20 mouse cellular contexts compared by ENCODE assay signal in genomic region chr17:41264512-41265222, GRCm38 (mm10).
A peak's percentile ranks its signal among the peaks of the same experiment; 100 is the strongest.
DNase-seq lines count a peak whose midpoint lies in the region; ATAC-seq and TF ChIP-seq lines count a peak whose summit lies in the region.
"Had no signal": no experiment of that assay in that cellular context is flagged by ENCODE, and none has a peak within 500 bp of the region (broad histone marks: within the 10 kb centered on the region; RNA-seq: fewer than 3 reads in every experiment).

No protein-coding gene starts in this region.

- H3K36me3 ChIP-seq in midbrain, embryonic 13.5 days = no peaks in the 10 kb centered on the region
- H3K36me3 ChIP-seq in midbrain, postnatal 0 days (ENCODE audit: insufficient read depth, low read length) = no peaks in the 10 kb centered on the region
- H3K36me3 ChIP-seq in forebrain, postnatal 0 days (ENCODE audit: insufficient read depth) = no peaks in the 10 kb centered on the region
- no peaks in the 10 kb centered on the region for H3K36me3 ChIP-seq in heart, adult 2 months (ENCODE audit: control insufficient read depth, insufficient read depth, low read length)
- H3K36me3 ChIP-seq: embryonic facial prominence, embryonic 15.5 days; heart, embryonic 13.5 days had no signal

- no peaks in the 10 kb centered on the region for H3K27me3 ChIP-seq in midbrain, embryonic 13.5 days
- H3K27me3 ChIP-seq in midbrain, postnatal 0 days (ENCODE audit: insufficient read depth, low read length) = no peaks in the 10 kb centered on the region
- no peaks in the 10 kb centered on the region for H3K27me3 ChIP-seq in forebrain, postnatal 0 days (ENCODE audit: insufficient read depth, low read length)
- no peaks in the 10 kb centered on the region for H3K27me3 ChIP-seq in heart, adult 2 months (ENCODE audit: control insufficient read depth, insufficient read depth, low read length)
- H3K27me3 ChIP-seq: embryonic facial prominence, embryonic 15.5 days; heart, embryonic 13.5 days had no signal

- H3K79me2 ChIP-seq in heart, adult 2 months (replicated peaks; ENCODE audit: control insufficient read depth, insufficient read depth, low read length) = no peaks in the 10 kb centered on the region

- H3K9me3 ChIP-seq in midbrain, embryonic 13.5 days = no peaks in the 10 kb centered on the region
- no peaks in the 10 kb centered on the region for H3K9me3 ChIP-seq in midbrain, postnatal 0 days (ENCODE audit: low read length)
- no peaks in the 10 kb centered on the region for H3K9me3 ChIP-seq in forebrain, postnatal 0 days (ENCODE audit: low read length)
- H3K9me3 ChIP-seq: embryonic facial prominence, embryonic 15.5 days; heart, embryonic 13.5 days had no signal

- TF ChIP-seq POLR2A in heart, adult 2 months (IDR thresholded peaks at IDR 0.05; ENCODE audit: insufficient read depth, low read depth, low read length) = no peak

- H3K9ac ChIP-seq in midbrain, embryonic 13.5 days (replicated peaks) = no peak overlapping the region
- no peak overlapping the region for H3K9ac ChIP-seq in midbrain, postnatal 0 days (replicated peaks; ENCODE audit: low read length, poor library complexity, severe bottlenecking)
- H3K9ac ChIP-seq in forebrain, postnatal 0 days = no peak overlapping the region
- no peak overlapping the region for H3K9ac ChIP-seq in heart, adult 2 months (ENCODE audit: low read depth, low read length)
- H3K9ac ChIP-seq: embryonic facial prominence, embryonic 15.5 days; heart, embryonic 13.5 days had no signal

- TF ChIP-seq CTCF in midbrain, postnatal 0 days (IDR thresholded peaks at IDR 0.05) = no peak
- no peak for TF ChIP-seq CTCF in forebrain, postnatal 0 days (IDR thresholded peaks at IDR 0.05; ENCODE audit: low read depth)
- TF ChIP-seq CTCF in heart, adult 2 months (IDR thresholded peaks at IDR 0.05) = no peak

- no peak for DNase-seq in midbrain, postnatal 0 days (ENCODE audit: low spot score)
- DNase-seq in brain, adult 2 months (ENCODE audit: low read depth, low spot score) = peak; percentile 9
- peak; percentile 3 for DNase-seq in brain, embryonic 18.5 days (ENCODE audit: low read depth, low spot score)
- no peak for DNase-seq in forebrain, postnatal 0 days
- DNase-seq in heart, adult 2 months = no peak
- no peak for DNase-seq in embryo, embryonic 10.5 days (ENCODE audit: low spot score)
- DNase-seq: adrenal gland, adult 8-10 months; adrenal gland, postnatal 36 days; cerebellum, adult 2 months; cerebellum, postnatal 10 days; embryo, embryonic 11 days; gastrocnemius, adult 2 months; gastrocnemius, postnatal 25 days; heart, postnatal 36 days; kidney, adult 11 months had no signal

- 0 out of 2 replicates have a peak, but pooled peaks have one; percentile 20 for ATAC-seq in midbrain, embryonic 13.5 days
- ATAC-seq in midbrain, postnatal 0 days (ENCODE audit: low FRiP score) = no peak
- peak; percentile 76 for ATAC-seq in forebrain, postnatal 0 days
- ATAC-seq: hindbrain, postnatal 0 days had no signal

- no peak overlapping the region for H3K4me2 ChIP-seq in midbrain, embryonic 13.5 days (replicated peaks)
- H3K4me2 ChIP-seq in midbrain, postnatal 0 days (ENCODE audit: low read depth, low read length, poor library complexity, severe bottlenecking) = no peak overlapping the region
- no peak overlapping the region for H3K4me2 ChIP-seq in forebrain, postnatal 0 days (ENCODE audit: low read depth)
- H3K4me2 ChIP-seq: embryonic facial prominence, embryonic 15.5 days; heart, embryonic 13.5 days had no signal

- 63% methylated on average over 4 of the region's 4 CpGs for WGBS in midbrain, embryonic 13.5 days
- WGBS in midbrain, postnatal 0 days = 52% methylated on average over 4 of the region's 4 CpGs
- WGBS in forebrain, postnatal 0 days = 46% methylated on average over 4 of the region's 4 CpGs
- 67% methylated on average over 4 of the region's 4 CpGs for WGBS in heart, adult 2 months

- intact Hi-C loops in heart, adult 2 months (cut with DNase I) = no loop called here

- H3K4me1 ChIP-seq in midbrain, embryonic 13.5 days (replicated peaks) = no peaks in the 10 kb centered on the region
- no peaks in the 10 kb centered on the region for H3K4me1 ChIP-seq in midbrain, postnatal 0 days (ENCODE audit: insufficient read depth, low read length)
- H3K4me1 ChIP-seq in forebrain, postnatal 0 days (ENCODE audit: insufficient read depth) = no peaks in the 10 kb centered on the region
- no peaks in the 10 kb centered on the region for H3K4me1 ChIP-seq in heart, adult 2 months (ENCODE audit: control insufficient read depth, insufficient read depth, low read length)
- H3K4me1 ChIP-seq: embryonic facial prominence, embryonic 15.5 days; heart, embryonic 13.5 days had no signal

- H3K27ac ChIP-seq in midbrain, embryonic 13.5 days = no peak overlapping the region
- no peak overlapping the region for H3K27ac ChIP-seq in midbrain, postnatal 0 days (ENCODE audit: low read depth, low read length)
- H3K27ac ChIP-seq in forebrain, postnatal 0 days (ENCODE audit: low read depth, low read length) = no peak overlapping the region
- H3K27ac ChIP-seq in heart, adult 2 months = no peak overlapping the region
- H3K27ac ChIP-seq: embryonic facial prominence, embryonic 15.5 days; gastrocnemius, adult 2 months; heart, embryonic 13.5 days; hindbrain, postnatal 0 days had no signal

- H3K4me3 ChIP-seq in midbrain, embryonic 13.5 days (replicated peaks) = no peak overlapping the region
- H3K4me3 ChIP-seq in midbrain, postnatal 0 days (ENCODE audit: low read depth, low read length) = no peak overlapping the region
- H3K4me3 ChIP-seq in forebrain, postnatal 0 days (ENCODE audit: low read depth, low read length) = no peak overlapping the region
- no peak overlapping the region for H3K4me3 ChIP-seq in heart, adult 2 months
- H3K4me3 ChIP-seq: embryonic facial prominence, embryonic 15.5 days; erythroblast, embryonic 14.5 days; gastrocnemius, adult 2 months; heart, embryonic 13.5 days had no signal

- no peak for TF ChIP-seq EP300 in heart, adult 2 months (IDR thresholded peaks at IDR 0.05; ENCODE audit: insufficient read depth, low read depth, low read length)

Comparison
In these comparisons a context has a peak if more than half of its experiments do, and no peak if none do; other contexts are left out.
1. DNase-seq: peak in brain, adult 2 months (single experiment) and brain, embryonic 18.5 days (single experiment); none in midbrain, postnatal 0 days (single experiment), forebrain, postnatal 0 days (single experiment), heart, adult 2 months (0 of 2) and embryo, embryonic 10.5 days (single experiment).